Mouse (Mus musculus) intestine, postnatal 0 days (tissue): ENCODE data around the gene Hectd1. TPM values are rescaled to one million over a fixed set of nuclear protein-coding genes. Genes with fewer than 3 reads are reported as not detected.

Experiments
- ATAC-seq: fragments of 200-750 bp; cut with Nextera tagmentation; 2 replicates; pipeline ENCODE4 v1.8.0; 2017; ENCODE audit warnings: mild to moderate bottlenecking, moderate TSS enrichment, moderate library complexity
- H3K27ac ChIP-seq: fragments of 300-500 bp; sonication (generic); 2 replicates; pipeline ENCODE4 v1.5.1; 2014; ENCODE audit warnings: mild to moderate bottlenecking, low read depth, low read length, moderate library complexity
- H3K27me3 ChIP-seq: fragments of 300-500 bp; sonication (generic); replicated peaks from 2 replicates; pipeline ENCODE4 v1.6.1; 2014; ENCODE audit warnings: low read length, mixed read lengths; ENCODE audit not compliant: control insufficient read depth, insufficient read depth
- H3K36me3 ChIP-seq: fragments of 300-500 bp; sonication (generic); 2 replicates; pipeline ENCODE4 v1.6.1; 2014; ENCODE audit warnings: mild to moderate bottlenecking, moderate library complexity; ENCODE audit not compliant: control insufficient read depth, insufficient read depth
- H3K4me1 ChIP-seq: fragments of 300-500 bp; sonication (generic); replicated peaks from 2 replicates; pipeline ENCODE4 v1.6.1; 2014; ENCODE audit warnings: antibody characterized with exemption, low read length, mixed read lengths; ENCODE audit not compliant: control insufficient read depth, insufficient read depth
- H3K4me2 ChIP-seq: fragments of 300-500 bp; sonication (generic); replicated peaks from 2 replicates; pipeline ENCODE4 v1.6.1; 2014; ENCODE audit warnings: low read depth, mild to moderate bottlenecking, moderate library complexity
- H3K4me3 ChIP-seq: fragments of 300-500 bp; sonication (generic); 2 replicates; pipeline ENCODE4 v1.5.1; 2014; ENCODE audit warnings: low read depth, low read length
- H3K9ac ChIP-seq: fragments of 300-500 bp; sonication (generic); 2 replicates; pipeline ENCODE4 v1.6.1; 2014; ENCODE audit warnings: mild to moderate bottlenecking, low read depth, low read length
- H3K9me3 ChIP-seq: fragments of 300-500 bp; sonication (generic); 2 replicates; pipeline ENCODE4 v1.6.1; 2016; ENCODE audit warnings: mixed run types; ENCODE audit not compliant: control insufficient read depth
- CTCF ChIP-seq: sonication (generic); IDR thresholded peaks from 2 replicates; pipeline ENCODE4 v1.5.1; 2016; ENCODE audit warnings: low read depth, mild to moderate bottlenecking, control low read depth, antibody characterized with exemption, moderate library complexity
- WGBS: fragments of 180-500 bp; shearing (Covaris S2); extraction: QIAGEN DNeasy Blood & Tissue Kit; methylation state at CpG from one replicate; pipeline ENCODE4 v1.1.7; 2014; 5-methylcytosine and 5-hydroxymethylcytosine counted together
- polyA plus RNA-seq: library from polyadenylated mRNA; unstranded; fragments of >200 nt; fragmentation: Nextera tagmentation; extraction: Ambion mirVana; gene quantifications from 2 replicates; pipeline ENCODE4 v1.2.1, GENCODE M21; 2015

Hectd1 gene
- polyA plus RNA-seq, 1 experiment from 2014 or later = 16.8 TPM

GRCm38 (mm10) chr12:51865061-51865789, 35.9 kb upstream of the Hectd1 start:
- peak; percentile 11; the same call in 1 of the 2 replicates for ATAC-seq
- 57% methylated on average over 9 of the region's 9 CpGs for WGBS

GRCm38 (mm10) chr12:51863116-51864002, 34.0 kb upstream of the Hectd1 start:
- TF ChIP-seq CTCF = no peak
- Histone ChIP-seq H3K9ac (no peak overlapping the region), H3K27ac (no peak overlapping the region), H3K9me3 (no peaks in the 10 kb centered on the region), H3K4me1 (no peaks in the 10 kb centered on the region), H3K4me2 (no peak overlapping the region), H3K36me3 (no peaks in the 10 kb centered on the region), H3K27me3 (no peaks in the 10 kb centered on the region), H3K4me3 (no peak overlapping the region)
- WGBS = 70% methylated on average over 14 of the region's 14 CpGs
- ATAC-seq = 0 out of 2 replicates have a peak, but pooled peaks have one; percentile 31

More at GRCm38 (mm10) chr12:51865061-51865789, 35.9 kb upstream of the Hectd1 start:
- H3K9me3 ChIP-seq = no peaks in the 10 kb centered on the region
- TF ChIP-seq CTCF = no peak
- no peak overlapping the region for H3K4me3 ChIP-seq
- no peak overlapping the region; the same call in 1 of the 2 replicates for H3K4me2 ChIP-seq
- H3K36me3 ChIP-seq = no peaks in the 10 kb centered on the region
- H3K27me3 ChIP-seq = no peaks in the 10 kb centered on the region
- no peaks in the 10 kb centered on the region for H3K4me1 ChIP-seq
- no peak overlapping the region for H3K9ac ChIP-seq
- H3K27ac ChIP-seq = peak overlapping the region; percentile 58; the same call in 1 of the 2 replicates

GRCm38 (mm10) chr12:51858134-51859028, 29.0 kb upstream of the Hectd1 start:
- Histone ChIP-seq H3K27ac (no peak overlapping the region), H3K36me3 (no peaks in the 10 kb centered on the region), H3K4me1 (no peaks in the 10 kb centered on the region), H3K27me3 (no peaks in the 10 kb centered on the region), H3K9ac (no peak overlapping the region), H3K9me3 (no peaks in the 10 kb centered on the region), H3K4me3 (no peak overlapping the region), H3K4me2 (no peak overlapping the region)
- no peak for ATAC-seq
- no peak for TF ChIP-seq CTCF
- 75% methylated on average over 13 of the region's 13 CpGs for WGBS

GRCm38 (mm10) chr12:51856768-51857295, 27.5 kb upstream of the Hectd1 start:
- H3K9ac ChIP-seq = no peak overlapping the region
- ATAC-seq = no peak
- no peaks in the 10 kb centered on the region for H3K27me3 ChIP-seq
- 75% methylated on average over 8 of the region's 8 CpGs for WGBS
- no peaks in the 10 kb centered on the region for H3K36me3 ChIP-seq
- H3K27ac ChIP-seq = no peak overlapping the region
- no peaks in the 10 kb centered on the region for H3K4me1 ChIP-seq
- no peak for TF ChIP-seq CTCF
- H3K9me3 ChIP-seq = no peaks in the 10 kb centered on the region
- no peak overlapping the region for H3K4me2 ChIP-seq
- no peak overlapping the region for H3K4me3 ChIP-seq

GRCm38 (mm10) chr12:51855872-51856271, 26.5 kb upstream of the Hectd1 start:
- WGBS = 82% methylated on average over 2 of the region's 2 CpGs
- Histone ChIP-seq H3K4me3 (no peak overlapping the region), H3K9me3 (no peaks in the 10 kb centered on the region), H3K27ac (no peak overlapping the region), H3K9ac (no peak overlapping the region), H3K4me2 (no peak overlapping the region), H3K36me3 (no peaks in the 10 kb centered on the region), H3K27me3 (no peaks in the 10 kb centered on the region), H3K4me1 (no peaks in the 10 kb centered on the region)
- no peak for ATAC-seq
- no peak for TF ChIP-seq CTCF
